Mouse (Mus musculus): Measurements from ENCODE around the gene Gm7075. TPM values are rescaled to one million over a fixed set of nuclear protein-coding genes. Genes with fewer than 3 reads are reported as not detected.
A peak's percentile ranks its signal among the peaks of the same experiment; 100 is the strongest.

Gm7075 gene
- polyA plus RNA-seq, 1 experiment = not detected

DNA sequence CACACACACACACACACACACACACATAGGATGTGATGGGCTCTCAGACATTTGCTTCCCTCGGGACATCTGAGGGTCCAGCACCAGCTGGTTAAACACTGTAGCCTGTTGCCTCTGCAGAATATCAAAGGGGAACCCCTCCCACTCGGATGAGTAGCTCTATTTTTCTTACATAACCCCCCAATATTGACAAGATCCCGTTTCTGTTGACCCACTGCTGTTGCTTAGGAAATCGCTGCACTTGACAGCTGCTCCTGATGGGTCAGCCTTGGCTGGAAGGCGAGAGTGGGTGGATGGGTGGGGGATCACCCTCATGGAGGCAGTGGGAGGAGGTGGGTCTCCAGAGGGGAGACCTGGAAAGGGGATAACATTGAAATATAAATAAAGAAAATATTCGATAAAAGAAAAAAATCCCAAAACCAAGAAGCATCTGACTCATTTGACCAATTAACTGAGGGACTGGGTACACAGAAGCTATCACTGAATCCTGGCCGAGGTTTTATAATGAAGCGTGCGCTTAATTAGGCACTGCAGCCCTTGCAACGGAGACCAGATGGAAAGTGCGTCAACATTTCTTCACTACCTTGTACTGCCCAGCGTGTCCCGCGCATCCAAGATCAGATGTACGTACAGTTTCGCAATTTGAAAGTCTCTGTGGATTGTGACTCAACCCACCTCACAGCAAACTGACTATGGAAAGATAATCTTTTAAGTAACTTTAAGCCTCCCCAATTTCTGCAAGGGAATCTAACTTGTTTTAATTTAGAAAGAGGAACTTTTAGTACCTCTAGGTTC lies 11.2 kb downstream of the Gm7075 start:
- Histone ChIP-seq H3K4me1 (ENCODE audit: control insufficient read depth, insufficient read depth, low read length) (no peaks in the 10 kb centered on the region), H3K27me3 (ENCODE audit: control insufficient read depth, insufficient read depth, low read length, poor library complexity, severe bottlenecking) (no peaks in the 10 kb centered on the region), H3K36me3 (ENCODE audit: control insufficient read depth, insufficient read depth, low read length, poor library complexity, severe bottlenecking) (no peaks in the 10 kb centered on the region), H3K4me3 (ENCODE audit: low read depth, low read length) (no peak overlapping the region), H3K27ac (ENCODE audit: insufficient read depth, low read length) (no peak overlapping the region), H3K9ac (ENCODE audit: low read depth, poor library complexity, severe bottlenecking) (no peak overlapping the region), H3K9me3 (replicated peaks; ENCODE audit: control insufficient read depth, insufficient read depth, low read length, poor library complexity, severe bottlenecking) (no peaks in the 10 kb centered on the region)
- no peak for TF ChIP-seq POLR2A (IDR thresholded peaks at IDR 0.05; ENCODE audit: insufficient read depth, low read length)
- TF ChIP-seq EP300 (IDR thresholded peaks at IDR 0.05; ENCODE audit: insufficient read depth, low read depth, low read length) = no peak
- no peak for TF ChIP-seq CTCF (IDR thresholded peaks at IDR 0.05; ENCODE audit: low read depth, low read length)

DNA sequence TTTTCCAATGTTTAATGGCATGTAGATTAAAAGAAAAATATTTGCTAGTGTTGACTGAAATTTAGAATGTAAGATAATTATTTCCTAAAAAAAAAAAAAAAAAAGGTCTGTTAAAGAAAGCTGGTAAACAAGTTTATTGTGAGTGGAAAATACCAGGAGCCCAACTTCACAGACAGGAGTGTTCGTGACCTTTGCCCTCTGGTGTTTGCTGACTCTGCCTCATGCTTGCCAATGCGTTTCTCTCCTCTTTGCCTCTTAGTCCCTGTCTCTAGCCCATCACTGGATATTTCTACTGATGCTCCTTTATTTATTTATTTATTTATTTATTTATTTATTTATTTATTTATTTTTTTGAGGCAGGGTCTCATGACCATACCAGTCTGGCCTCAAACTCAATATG lies 18.0 kb downstream of the Gm7075 start:
- Histone ChIP-seq H3K27me3 (ENCODE audit: control insufficient read depth, insufficient read depth, low read length, poor library complexity, severe bottlenecking) (no peaks in the 10 kb centered on the region), H3K4me1 (ENCODE audit: control insufficient read depth, insufficient read depth, low read length) (no peaks in the 10 kb centered on the region)

DNA sequence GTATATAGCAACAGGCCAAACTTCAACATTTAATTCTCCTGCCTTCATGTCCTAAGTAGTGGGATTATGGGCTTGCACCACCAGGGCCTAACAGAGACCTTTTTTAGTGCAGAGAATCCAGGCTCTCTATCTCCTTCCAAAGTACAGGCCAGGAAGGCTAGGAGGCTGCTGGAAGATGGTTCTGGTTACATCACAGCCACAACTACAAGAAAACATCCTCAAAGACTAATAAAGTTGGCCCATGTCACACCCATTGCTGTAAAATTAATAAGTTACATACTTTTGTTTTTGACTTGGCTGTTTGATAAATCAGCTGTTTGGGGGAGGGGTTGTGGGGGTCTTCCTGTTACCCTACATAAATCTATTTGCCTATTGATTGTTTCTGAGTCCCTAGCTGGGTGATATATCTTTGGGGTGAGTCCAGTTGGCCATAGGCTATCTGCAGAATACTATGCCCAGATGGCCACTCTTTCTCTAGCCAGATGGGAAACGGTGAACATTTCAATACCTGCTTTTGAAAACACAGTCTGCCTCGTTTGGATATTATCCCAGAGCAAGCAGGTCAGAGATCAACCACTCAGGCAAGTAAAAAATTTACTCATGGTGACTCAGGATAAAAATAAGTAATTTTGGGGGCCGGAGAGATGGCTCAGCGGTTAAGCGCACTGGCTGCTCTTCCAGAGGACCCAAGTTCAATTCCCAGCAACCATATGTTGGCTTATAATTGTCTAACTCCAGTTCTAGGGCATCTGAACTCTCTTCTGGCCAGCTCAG lies 18.7 kb downstream of the Gm7075 start:
- H3K9ac ChIP-seq (ENCODE audit: low read depth, poor library complexity, severe bottlenecking) = no peak overlapping the region
- no peaks in the 10 kb centered on the region for H3K27me3 ChIP-seq (ENCODE audit: control insufficient read depth, insufficient read depth, low read length, poor library complexity, severe bottlenecking)
- H3K27ac ChIP-seq (ENCODE audit: insufficient read depth, low read length) = no peak overlapping the region
- no peaks in the 10 kb centered on the region for H3K9me3 ChIP-seq (replicated peaks; ENCODE audit: control insufficient read depth, insufficient read depth, low read length, poor library complexity, severe bottlenecking)
- H3K36me3 ChIP-seq (ENCODE audit: control insufficient read depth, insufficient read depth, low read length, poor library complexity, severe bottlenecking) = no peaks in the 10 kb centered on the region
- no peak overlapping the region for H3K4me3 ChIP-seq (ENCODE audit: low read depth, low read length)
- H3K4me1 ChIP-seq (ENCODE audit: control insufficient read depth, insufficient read depth, low read length) = no peaks in the 10 kb centered on the region
- TF ChIP-seq POLR2A (IDR thresholded peaks at IDR 0.05; ENCODE audit: insufficient read depth, low read length) (no peak), CTCF (IDR thresholded peaks at IDR 0.05; ENCODE audit: low read depth, low read length) (no peak), EP300 (IDR thresholded peaks at IDR 0.05; ENCODE audit: insufficient read depth, low read depth, low read length) (no peak)

More for the DNA sequence above, 18.0 kb downstream of the Gm7075 start:
- Histone ChIP-seq H3K9ac (ENCODE audit: low read depth, poor library complexity, severe bottlenecking) (no peak overlapping the region), H3K9me3 (replicated peaks; ENCODE audit: control insufficient read depth, insufficient read depth, low read length, poor library complexity, severe bottlenecking) (no peaks in the 10 kb centered on the region), H3K4me3 (ENCODE audit: low read depth, low read length) (no peak overlapping the region), H3K36me3 (ENCODE audit: control insufficient read depth, insufficient read depth, low read length, poor library complexity, severe bottlenecking) (no peaks in the 10 kb centered on the region), H3K27ac (ENCODE audit: insufficient read depth, low read length) (no peak overlapping the region)
- TF ChIP-seq POLR2A (IDR thresholded peaks at IDR 0.05; ENCODE audit: insufficient read depth, low read length) (no peak), CTCF (IDR thresholded peaks at IDR 0.05; ENCODE audit: low read depth, low read length) (no peak), EP300 (IDR thresholded peaks at IDR 0.05; ENCODE audit: insufficient read depth, low read depth, low read length) (no peak)

DNA sequence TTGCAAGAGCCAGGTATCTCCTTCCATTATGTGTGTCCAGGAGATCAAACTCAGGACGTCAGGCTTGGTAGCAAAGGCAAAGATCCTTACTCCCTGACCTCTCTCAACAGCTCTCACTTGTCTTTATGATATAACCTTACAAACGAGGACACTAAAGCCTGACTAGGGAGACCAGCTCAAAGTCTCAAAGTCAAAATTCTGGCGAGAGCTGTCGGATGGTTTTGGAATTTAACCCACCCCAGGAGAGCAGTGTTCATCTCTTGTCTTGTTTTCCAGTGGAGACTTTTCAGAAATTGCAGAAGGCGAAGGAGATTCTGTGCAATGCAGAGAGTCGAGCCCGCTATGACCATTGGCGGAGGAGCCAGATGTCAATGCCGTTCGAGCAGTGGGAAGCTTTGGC lies 24.6 kb downstream of the Gm7075 start:
- TF ChIP-seq CTCF (IDR thresholded peaks at IDR 0.05; ENCODE audit: low read depth, low read length) = no peak
- H3K36me3 ChIP-seq (ENCODE audit: control insufficient read depth, insufficient read depth, low read length, poor library complexity, severe bottlenecking) = no peaks in the 10 kb centered on the region
- H3K9ac ChIP-seq (ENCODE audit: low read depth, poor library complexity, severe bottlenecking) = no peak overlapping the region
- no peaks in the 10 kb centered on the region for H3K9me3 ChIP-seq (replicated peaks; ENCODE audit: control insufficient read depth, insufficient read depth, low read length, poor library complexity, severe bottlenecking)
- no peak overlapping the region for H3K27ac ChIP-seq (ENCODE audit: insufficient read depth, low read length)
- no peak overlapping the region for H3K4me3 ChIP-seq (ENCODE audit: low read depth, low read length)
- no peaks in the 10 kb centered on the region for H3K27me3 ChIP-seq (ENCODE audit: control insufficient read depth, insufficient read depth, low read length, poor library complexity, severe bottlenecking)
- no peaks in the 10 kb centered on the region for H3K4me1 ChIP-seq (ENCODE audit: control insufficient read depth, insufficient read depth, low read length)

DNA sequence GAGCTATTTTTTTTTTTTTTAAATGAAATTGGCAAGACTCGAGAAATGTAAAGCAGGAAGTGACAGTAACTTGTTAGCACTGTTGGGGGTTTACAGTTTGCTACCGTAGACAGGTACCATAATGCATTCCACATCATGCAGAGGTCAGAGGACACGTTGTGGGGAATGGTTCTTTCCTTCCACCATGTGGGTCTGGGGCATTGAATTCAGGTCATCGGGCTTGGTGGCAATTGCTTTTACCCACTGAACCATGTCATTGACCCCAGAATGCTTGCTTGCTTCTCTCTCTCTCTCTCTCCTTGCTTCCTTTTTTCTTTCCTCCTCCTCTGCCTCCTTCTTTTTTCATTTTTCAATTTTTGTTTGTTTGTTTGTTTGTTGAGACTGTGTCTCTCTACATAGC lies 32.6 kb downstream of the Gm7075 start:
- H3K9me3 ChIP-seq (replicated peaks; ENCODE audit: control insufficient read depth, insufficient read depth, low read length, poor library complexity, severe bottlenecking) = no peaks in the 10 kb centered on the region
- no peak for TF ChIP-seq EP300 (IDR thresholded peaks at IDR 0.05; ENCODE audit: insufficient read depth, low read depth, low read length)
- no peak for TF ChIP-seq CTCF (IDR thresholded peaks at IDR 0.05; ENCODE audit: low read depth, low read length)
- H3K4me1 ChIP-seq (ENCODE audit: control insufficient read depth, insufficient read depth, low read length) = no peaks in the 10 kb centered on the region
- no peaks in the 10 kb centered on the region for H3K36me3 ChIP-seq (ENCODE audit: control insufficient read depth, insufficient read depth, low read length, poor library complexity, severe bottlenecking)
- H3K9ac ChIP-seq (ENCODE audit: low read depth, poor library complexity, severe bottlenecking) = no peak overlapping the region
- H3K27me3 ChIP-seq (ENCODE audit: control insufficient read depth, insufficient read depth, low read length, poor library complexity, severe bottlenecking) = no peaks in the 10 kb centered on the region
- no peak overlapping the region for H3K4me3 ChIP-seq (ENCODE audit: low read depth, low read length)
- H3K27ac ChIP-seq (ENCODE audit: insufficient read depth, low read length) = no peak overlapping the region

DNA sequence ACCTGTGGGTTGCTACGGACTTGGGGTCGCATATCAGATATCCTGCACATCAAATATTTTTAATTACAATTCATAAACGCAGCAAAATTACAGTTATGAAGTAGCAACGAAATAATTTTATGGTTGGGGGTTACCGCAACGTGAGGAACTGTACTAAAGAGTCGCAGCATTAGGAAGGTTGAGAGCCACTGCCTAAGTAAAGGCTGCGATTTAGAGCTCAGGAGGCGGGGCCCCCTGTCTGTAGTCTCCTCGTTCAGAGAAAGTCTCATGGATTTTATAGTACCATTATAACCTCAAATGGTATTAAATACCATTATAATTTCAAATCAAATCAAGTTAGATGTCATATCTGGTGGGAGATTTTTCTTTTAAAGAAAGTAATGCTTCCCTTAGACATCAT lies 34.6 kb downstream of the Gm7075 start:
- no peaks in the 10 kb centered on the region for H3K4me1 ChIP-seq (ENCODE audit: control insufficient read depth, insufficient read depth, low read length)
- no peak for TF ChIP-seq POLR2A (IDR thresholded peaks at IDR 0.05; ENCODE audit: insufficient read depth, low read length)
- TF ChIP-seq CTCF (IDR thresholded peaks at IDR 0.05; ENCODE audit: low read depth, low read length) = no peak
- no peak for TF ChIP-seq EP300 (IDR thresholded peaks at IDR 0.05; ENCODE audit: insufficient read depth, low read depth, low read length)
- H3K27ac ChIP-seq (ENCODE audit: insufficient read depth, low read length) = no peak overlapping the region
- H3K36me3 ChIP-seq (ENCODE audit: control insufficient read depth, insufficient read depth, low read length, poor library complexity, severe bottlenecking) = no peaks in the 10 kb centered on the region
- H3K9ac ChIP-seq (ENCODE audit: low read depth, poor library complexity, severe bottlenecking) = peak overlapping the region; percentile 28; the same call in 1 of the 2 replicates
- no peaks in the 10 kb centered on the region for H3K27me3 ChIP-seq (ENCODE audit: control insufficient read depth, insufficient read depth, low read length, poor library complexity, severe bottlenecking)
- H3K9me3 ChIP-seq (replicated peaks; ENCODE audit: control insufficient read depth, insufficient read depth, low read length, poor library complexity, severe bottlenecking) = no peaks in the 10 kb centered on the region
- no peak overlapping the region for H3K4me3 ChIP-seq (ENCODE audit: low read depth, low read length)
